Mouse (Mus musculus) adrenal gland, postnatal 10 days (tissue): ENCODE data around the gene Gm7534. TPM values are rescaled to one million over a fixed set of nuclear protein-coding genes. Genes with fewer than 3 reads are reported as not detected.
"Not testable (repeated sequence)": the region's sequence is repeated elsewhere in the genome, so short reads cannot be mapped to it uniquely, and the experiment has no call there.

ENCODE experiments used
- DNase-seq: peaks from one replicate; pipeline ENCODE4 v3.0.0; 2021; ENCODE audit warnings: mixed read lengths
- total RNA-seq, 2 experiments: library from RNA; stranded (reverse); gene quantifications; 2 replicates each; pipeline ENCODE4 v1.2.3; 2021

The Gm7534 gene
- total RNA-seq, 2 experiments from 2014 or later: not detected

GRCm38 (mm10) chr4:134203340-134203896 lies 614 bp upstream of the Gm7534 start:
- DNase-seq: no peak

GRCm38 (mm10) chr4:134199371-134199770 lies 3.4 kb downstream of the Gm7534 start:
- DNase-seq: no peak

- DNase-seq: no peak
Observed at GRCm38 (mm10) chr4:134186268-134186667, 16.5 kb downstream of the Gm7534 start.

- no peak for DNase-seq
Observed at GRCm38 (mm10) chr4:134185569-134185968, 17.2 kb downstream of the Gm7534 start.

GRCm38 (mm10) chr4:134183711-134184110 lies 19.1 kb downstream of the Gm7534 start:
- DNase-seq: no peak

- DNase-seq: no peak
Observed at GRCm38 (mm10) chr4:134181825-134182224, 21.0 kb downstream of the Gm7534 start.

- DNase-seq: no peak
Observed at GRCm38 (mm10) chr4:134181112-134181511, 21.7 kb downstream of the Gm7534 start.

- peak; percentile 48 for DNase-seq
Observed at GRCm38 (mm10) chr4:134172391-134172790, 30.4 kb downstream of the Gm7534 start.

- no peak for DNase-seq
Observed at GRCm38 (mm10) chr4:134166906-134167305, 35.9 kb downstream of the Gm7534 start.

- DNase-seq: no peak
Observed at GRCm38 (mm10) chr4:134165548-134166465, 37.0 kb downstream of the Gm7534 start.

- peak; percentile 34 for DNase-seq
Observed at GRCm38 (mm10) chr4:134165024-134165423, 37.8 kb downstream of the Gm7534 start.

GRCm38 (mm10) chr4:134164591-134164990 lies 38.2 kb downstream of the Gm7534 start:
- DNase-seq: no peak

GRCm38 (mm10) chr4:134160071-134160470 lies 42.7 kb downstream of the Gm7534 start:
- DNase-seq: peak; percentile 44

- no peak for DNase-seq
Observed at GRCm38 (mm10) chr4:134158774-134159173, 44.0 kb downstream of the Gm7534 start.

- no peak for DNase-seq
Observed at GRCm38 (mm10) chr4:134157558-134157957, 45.2 kb downstream of the Gm7534 start.

GRCm38 (mm10) chr4:134156744-134157143 lies 46.1 kb downstream of the Gm7534 start:
- DNase-seq: peak; percentile 45

GRCm38 (mm10) chr4:134155961-134156465 lies 46.8 kb downstream of the Gm7534 start:
- no peak for DNase-seq

- DNase-seq: no peak
Observed at GRCm38 (mm10) chr4:134155531-134155930, 47.3 kb downstream of the Gm7534 start.

- peak; percentile 36 for DNase-seq
Observed at GRCm38 (mm10) chr4:134154354-134154753, 48.5 kb downstream of the Gm7534 start.

- no peak for DNase-seq
Observed at GRCm38 (mm10) chr4:134153656-134154055, 49.1 kb downstream of the Gm7534 start.

GRCm38 (mm10) chr4:134152112-134152511 lies 50.7 kb downstream of the Gm7534 start:
- no peak for DNase-seq

GRCm38 (mm10) chr4:134149389-134149788 lies 53.4 kb downstream of the Gm7534 start:
- DNase-seq: no peak

- DNase-seq: not testable (repeated sequence)
Observed at GRCm38 (mm10) chr4:134144297-134144696, 58.5 kb downstream of the Gm7534 start.
